Mouse (Mus musculus) ES-Bruce4 (cell line): ENCODE measurements around the gene Pdzd2.

ENCODE experiments used
- CTCF ChIP-seq: IDR thresholded peaks from one replicate; pipeline ENCODE4 v1.8.1; 2011; ENCODE audit warnings: low read depth, low read length
- EP300 ChIP-seq: IDR thresholded peaks from 2 replicates; pipeline ENCODE4 v1.6.1; 2011; ENCODE audit warnings: low read depth, low read length; ENCODE audit not compliant: insufficient read depth

GRCm38 (mm10) chr15:12622093-12622643 lies 117.6 kb downstream of the Pdzd2 start:
- TF ChIP-seq EP300: no peak
- no peak for TF ChIP-seq CTCF
